Mouse (Mus musculus): Measurements from ENCODE around the gene Pik3c2a. TPM values are rescaled to one million over a fixed set of nuclear protein-coding genes. Genes with fewer than 3 reads are reported as not detected.

The Pik3c2a gene
- 1.6 and 3.1 TPM in 2 replicates for polyA plus RNA-seq (2012; rRNA removed)

GRCm38 (mm10) chr7:116443004-116443696, at the start of gene Pik3c2a:
Pik3c2a (minus strand) TSS chr7:116443449.

GRCm38 (mm10) chr7:116333713-116334668, 109.3 kb downstream of the Pik3c2a start, which contains the start of gene Rps13:
Rps13 (minus strand) TSS chr7:116334195.

GRCm38 (mm10) chr7:116307871-116308631, 135.2 kb downstream of the Pik3c2a start, which contains the start of gene Plekha7:
Plekha7 (minus strand) TSS chr7:116308376.

Other genes with a start within 250 kb of the Pik3c2a start
- 15.3 and 15.4 TPM in 2 replicates for gene Plekha7, start 135.1 kb downstream of the Pik3c2a start, polyA plus RNA-seq (2012; rRNA removed)
- gene Rps13, start 109.3 kb downstream of the Pik3c2a start, polyA plus RNA-seq (2012; rRNA removed) = 83.1 and 93.1 TPM in 2 replicates
- gene Nucb2, start 60.9 kb upstream of the Pik3c2a start, polyA plus RNA-seq (2012; rRNA removed) = 2.6 and 3.0 TPM in 2 replicates

Measured in ovary, adult 2 months (tissue).